In genomic region chr8:124815870-124816269, GRCm38 (mm10) we compare ENCODE assay signal across 28 mouse cellular contexts. TPM values are rescaled to one million over a fixed set of nuclear protein-coding genes. Genes with fewer than 3 reads are reported as not detected.
DNase-seq lines count a peak whose midpoint lies in the region; ATAC-seq and TF ChIP-seq lines count a peak whose summit lies in the region.
"Had no signal": no experiment of that assay in that cellular context is flagged by ENCODE, and none has a peak within 500 bp of the region (broad histone marks: within the 10 kb centered on the region; RNA-seq: fewer than 3 reads in every experiment).

No protein-coding gene starts in this region.

- H3K4me2 ChIP-seq in lung, postnatal 0 days (replicated peaks; ENCODE audit: low read depth, low read length) = no peak overlapping the region
- H3K4me2 ChIP-seq: embryonic facial prominence, embryonic 15.5 days; forebrain, embryonic 15.5 days; heart, embryonic 15.5 days; hindbrain, embryonic 14.5 days; neural tube, embryonic 13.5 days had no signal

- H3K4me3 ChIP-seq in lung, postnatal 0 days (ENCODE audit: low read depth, low read length) = no peak overlapping the region
- no peak overlapping the region for H3K4me3 ChIP-seq in brown adipose tissue, adult 24 weeks (ENCODE audit: insufficient read depth, low read depth, low read length)
- H3K4me3 ChIP-seq in cerebellum, adult 2 months (replicated peaks; ENCODE audit: insufficient read depth, low read depth, low read length) = no peak overlapping the region
- H3K4me3 ChIP-seq: embryonic facial prominence, embryonic 15.5 days; forebrain, embryonic 15.5 days; heart, embryonic 15.5 days; left cerebral cortex, adult 2 months; myocyte; neural tube, embryonic 13.5 days had no signal

- H3K9ac ChIP-seq in lung, postnatal 0 days (replicated peaks; ENCODE audit: low read depth) = no peak overlapping the region
- H3K9ac ChIP-seq: embryonic facial prominence, embryonic 15.5 days; forebrain, embryonic 15.5 days; heart, embryonic 15.5 days; hindbrain, embryonic 14.5 days; liver, embryonic 14.5 days; neural tube, embryonic 13.5 days had no signal

- H3K27me3 ChIP-seq in lung, postnatal 0 days (replicated peaks; ENCODE audit: insufficient read depth, low read length) = no peaks in the 10 kb centered on the region
- no peaks in the 10 kb centered on the region for H3K27me3 ChIP-seq in cerebellum, adult 2 months (ENCODE audit: control insufficient read depth, insufficient read depth, low read length)
- H3K27me3 ChIP-seq: embryonic facial prominence, embryonic 15.5 days; heart, embryonic 15.5 days had no signal

- no peak overlapping the region for H3K27ac ChIP-seq in lung, postnatal 0 days (ENCODE audit: low read length)
- peak overlapping the region; percentile 96 for H3K27ac ChIP-seq in brown adipose tissue, adult 24 weeks (replicated peaks; ENCODE audit: low read depth, low read length)
- H3K27ac ChIP-seq in cerebellum, adult 2 months (ENCODE audit: insufficient read depth, low read length) = no peak overlapping the region
- H3K27ac ChIP-seq: embryonic facial prominence, embryonic 15.5 days; forebrain, embryonic 15.5 days; heart, embryonic 15.5 days; hindbrain, embryonic 14.5 days; kidney, postnatal 0 days; left cerebral cortex, adult 2 months; liver, embryonic 14.5 days; neural tube, embryonic 13.5 days had no signal

- no peak for TF ChIP-seq POLR2A in cerebellum, adult 2 months (IDR thresholded peaks at IDR 0.05; ENCODE audit: borderline replicate concordance, insufficient read depth, low read length)

- 0 out of 2 replicates have a peak, but pooled peaks cover 7% of the 10 kb centered on the region for H3K9me3 ChIP-seq in lung, postnatal 0 days (ENCODE audit: low read length)
- H3K9me3 ChIP-seq: forebrain, embryonic 15.5 days; heart, embryonic 15.5 days; neural tube, embryonic 13.5 days had no signal

- TF ChIP-seq CTCF in lung, postnatal 0 days (IDR thresholded peaks at IDR 0.05) = no peak
- TF ChIP-seq CTCF in cerebellum, adult 2 months (IDR thresholded peaks at IDR 0.05; ENCODE audit: borderline replicate concordance, insufficient read depth, low read depth, low read length) = no peak

- no peak for TF ChIP-seq EP300 in lung, postnatal 0 days (IDR thresholded peaks at IDR 0.05)

- ATAC-seq in lung, postnatal 0 days = peak; percentile 52
- ATAC-seq: activated CD4-positive, CD25-positive, alpha-beta regulatory T cell, adult 4 months; forebrain, embryonic 15.5 days; inflammation-experienced regulatory T-cells, adult 6 months; midbrain, embryonic 16.5 days had no signal

- H3K36me3 ChIP-seq in lung, postnatal 0 days (ENCODE audit: insufficient read depth, low read length) = no peaks in the 10 kb centered on the region
- H3K36me3 ChIP-seq: embryonic facial prominence, embryonic 15.5 days; heart, embryonic 15.5 days had no signal

- H3K4me1 ChIP-seq in lung, postnatal 0 days (ENCODE audit: insufficient read depth, low read depth, low read length) = no peaks in the 10 kb centered on the region
- peaks cover 13% of the 10 kb centered on the region; the same call in 1 of the 2 replicates for H3K4me1 ChIP-seq in brown adipose tissue, adult 24 weeks (ENCODE audit: control insufficient read depth, insufficient read depth, insufficient read length, low read length)
- peaks cover 6% of the 10 kb centered on the region for H3K4me1 ChIP-seq in cerebellum, adult 2 months (ENCODE audit: control insufficient read depth, insufficient read depth, low read length)
- H3K4me1 ChIP-seq: embryonic facial prominence, embryonic 15.5 days had no signal

- DNase-seq in lung, postnatal 0 days (ENCODE audit: low spot score) = peak; percentile 13
- DNase-seq in lung, postnatal 36 days = no peak
- peak; percentile 53 to 69 for DNase-seq in cerebellum, adult 2 months
- DNase-seq in cerebellum, postnatal 36 days = peak; percentile 44 to 50
- DNase-seq in right cerebral cortex, postnatal 10 days (ENCODE audit: low spot score in 2 of 2) = no peak
- DNase-seq in retina, postnatal 1 day = no peak
- DNase-seq: adrenal gland, postnatal 10 days; gastrocnemius, postnatal 10 days; heart, adult 18-20 months; heart, postnatal 4 days; kidney, adult 18-20 months; layer of hippocampus, adult 9-11 months; right cerebral cortex, postnatal 4 days; thymus, postnatal 14 days had no signal

- WGBS in lung, postnatal 0 days = 79% methylated on average over 12 of the region's 12 CpGs
- 35% methylated on average over 12 of the region's 12 CpGs for WGBS in cerebellum, adult 2 months

RNA-seq across cellular contexts. Expression of gene Trim67, which starts 23.0 kb away (rescaled TPM):
- 1.5 and 1.7 TPM in 2 replicates for polyA plus RNA-seq in lung, postnatal 0 days (2015; fragmentation: Nextera tagmentation; extraction: Ambion mirVana)
- polyA plus RNA-seq in brown adipose tissue, adult 24 weeks (2012; ENCODE audit: insufficient read depth, insufficient read length, missing spikeins) = 7.1 and 8.0 TPM in 2 replicates
- polyA plus RNA-seq in cerebellum, adult 2 months (2012; rRNA removed) = 19.4 and 23.3 TPM in 2 replicates
- polyA plus RNA-seq: activated CD4-positive, CD25-positive, alpha-beta regulatory T cell, adult 4 months; C2C12; inflammation-experienced regulatory T-cells, adult 6 months had no signal

RNA-seq across cellular contexts. Expression of gene Gnpat, which starts 47.0 kb away (rescaled TPM):
- polyA plus RNA-seq in lung, postnatal 0 days (2015; fragmentation: Nextera tagmentation; extraction: Ambion mirVana) = 67.8 and 71.5 TPM in 2 replicates
- 133 and 153 TPM in 2 replicates for polyA plus RNA-seq in brown adipose tissue, adult 24 weeks (2012; ENCODE audit: insufficient read depth, insufficient read length, missing spikeins)
- 98.3 and 100 TPM in 2 replicates for polyA plus RNA-seq in cerebellum, adult 2 months (2012; rRNA removed)

RNA-seq across cellular contexts. Expression of gene 2810004N23Rik, which starts 47.0 kb away (rescaled TPM):
- 18.0 and 18.2 TPM in 2 replicates for polyA plus RNA-seq in lung, postnatal 0 days (2015; fragmentation: Nextera tagmentation; extraction: Ambion mirVana)
- 12.9 and 17.1 TPM in 2 replicates for polyA plus RNA-seq in brown adipose tissue, adult 24 weeks (2012; ENCODE audit: insufficient read depth, insufficient read length, missing spikeins)
- 15.0 and 15.7 TPM in 2 replicates for polyA plus RNA-seq in cerebellum, adult 2 months (2012; rRNA removed)

Comparison
In these comparisons a context has a peak if more than half of its experiments do, and no peak if none do; other contexts are left out.
1. DNase-seq: peak in lung, postnatal 0 days (single experiment), cerebellum, adult 2 months (2 of 2) and cerebellum, postnatal 36 days (2 of 2); none in lung, postnatal 36 days (single experiment), right cerebral cortex, postnatal 10 days (0 of 2) and retina, postnatal 1 day (single experiment).